Mouse (Mus musculus): Measurements from ENCODE around the gene Gpank1. TPM values are rescaled to one million over a fixed set of nuclear protein-coding genes. Genes with fewer than 3 reads are reported as not detected.
A peak's percentile ranks its signal among the peaks of the same experiment; 100 is the strongest.

Gene Gpank1
- polyA plus RNA-seq (2012; rRNA removed), result 13.6 and 15.1 TPM in 2 replicates
- polyA plus RNA-seq (2014; fragmentation: Nextera tagmentation; extraction: Ambion mirVana), result 17.5 and 20.0 TPM in 2 replicates

GRCm38 (mm10) chr17:35121143-35121799 is at the start of gene Gpank1:
Gene Gpank1 (plus strand): TSS chr17:35121455.
- Histone ChIP-seq H3K27me3 (ENCODE audit: control insufficient read depth, insufficient read depth, low read length) (no peaks in the 10 kb centered on the region), H3K9ac (ENCODE audit: low read depth, low read length, severe bottlenecking) (peak within 1 kb of the TSS; percentile 90), H3K9me3 (ENCODE audit: control insufficient read depth, low read length) (no peaks in the 10 kb centered on the region), H3K4me1 (ENCODE audit: control insufficient read depth, insufficient read depth, low read length) (peaks cover 12% of the 10 kb centered on the region), H3K4me3 (replicated peaks; ENCODE audit: low read length) (peak within 1 kb of the TSS; percentile 98), H3K36me3 (ENCODE audit: control insufficient read depth, insufficient read depth, low read length) (peaks cover 41% of the 10 kb centered on the region), H3K4me2 (replicated peaks; ENCODE audit: low read depth, low read length, severe bottlenecking) (peak within 1 kb of the TSS; percentile 74), H3K27ac (replicated peaks; ENCODE audit: low read depth, low read length) (peak within 1 kb of the TSS; percentile 84)
- peak; percentile 96 for ATAC-seq (ENCODE audit: low FRiP score, low read depth)
- DNase-seq (ENCODE audit: low spot score), result peak; percentile 100
- WGBS, result under 1% methylated on average over 49 of the region's 50 CpGs
- peak; percentile 68; the same call in 1 of the 2 replicates for TF ChIP-seq POLR2A (IDR thresholded peaks at IDR 0.05; ENCODE audit: borderline replicate concordance, extremely low read depth, insufficient read depth, insufficient read length)

- H3K9me3 ChIP-seq (ENCODE audit: control insufficient read depth, low read length), result no peaks in the 10 kb centered on the region
- no peak for ATAC-seq (ENCODE audit: low FRiP score, low read depth)
- H3K4me1 ChIP-seq (ENCODE audit: control insufficient read depth, insufficient read depth, low read length), result peaks cover 8% of the 10 kb centered on the region; the same call in 1 of the 2 replicates
- TF ChIP-seq POLR2A (IDR thresholded peaks at IDR 0.05; ENCODE audit: borderline replicate concordance, extremely low read depth, insufficient read depth, insufficient read length), result no peak
- H3K9ac ChIP-seq (ENCODE audit: low read depth, low read length, severe bottlenecking), result 0 out of 2 replicates have a peak overlapping the region, but pooled peaks have one; percentile 12
- no peak overlapping the region for H3K4me2 ChIP-seq (replicated peaks; ENCODE audit: low read depth, low read length, severe bottlenecking)
- DNase-seq (ENCODE audit: low spot score), result no peak
- no peak overlapping the region for H3K27ac ChIP-seq (replicated peaks; ENCODE audit: low read depth, low read length)
- no peak overlapping the region for H3K4me3 ChIP-seq (replicated peaks; ENCODE audit: low read length)
- no peaks in the 10 kb centered on the region for H3K36me3 ChIP-seq (ENCODE audit: control insufficient read depth, insufficient read depth, low read length)
- 24% methylated on average over 17 of the region's 17 CpGs for WGBS
- no peaks in the 10 kb centered on the region for H3K27me3 ChIP-seq (ENCODE audit: control insufficient read depth, insufficient read depth, low read length)
Measured at GRCm38 (mm10) chr17:35074097-35074496, 47.2 kb upstream of the Gpank1 start.

GRCm38 (mm10) chr17:35076507-35077176 is 44.6 kb upstream of the Gpank1 start, which contains the start of gene Ly6g6e:
Gene Ly6g6e (plus strand): TSS chr17:35076902.
- whole genome bisulfite sequencing, result 20% methylated on average over 10 of the region's 10 CpGs
- Histone ChIP-seq H3K27me3 (ENCODE audit: control insufficient read depth, insufficient read depth, low read length) (no peaks in the 10 kb centered on the region), H3K9ac (ENCODE audit: low read depth, low read length, severe bottlenecking) (0 out of 2 replicates have a peak within 1 kb of the TSS, but pooled peaks have one; percentile 18), H3K27ac (replicated peaks; ENCODE audit: low read depth, low read length) (no peak within 1 kb of the TSS), H3K4me2 (replicated peaks; ENCODE audit: low read depth, low read length, severe bottlenecking) (no peak within 1 kb of the TSS), H3K4me3 (replicated peaks; ENCODE audit: low read length) (no peak within 1 kb of the TSS), H3K4me1 (ENCODE audit: control insufficient read depth, insufficient read depth, low read length) (peaks cover 8% of the 10 kb centered on the region; the same call in 1 of the 2 replicates), H3K9me3 (ENCODE audit: control insufficient read depth, low read length) (no peaks in the 10 kb centered on the region), H3K36me3 (ENCODE audit: control insufficient read depth, insufficient read depth, low read length) (no peaks in the 10 kb centered on the region)
- DNase-seq (ENCODE audit: low spot score) (no peak), ATAC-seq (ENCODE audit: low FRiP score, low read depth) (no peak)
- TF ChIP-seq POLR2A (IDR thresholded peaks at IDR 0.05; ENCODE audit: borderline replicate concordance, extremely low read depth, insufficient read depth, insufficient read length), result no peak

- no peak for TF ChIP-seq POLR2A (IDR thresholded peaks at IDR 0.05; ENCODE audit: borderline replicate concordance, extremely low read depth, insufficient read depth, insufficient read length)
- Histone ChIP-seq H3K4me1 (ENCODE audit: control insufficient read depth, insufficient read depth, low read length) (peaks cover 8% of the 10 kb centered on the region; the same call in 1 of the 2 replicates), H3K4me3 (replicated peaks; ENCODE audit: low read length) (no peak overlapping the region), H3K36me3 (ENCODE audit: control insufficient read depth, insufficient read depth, low read length) (no peaks in the 10 kb centered on the region), H3K27me3 (ENCODE audit: control insufficient read depth, insufficient read depth, low read length) (no peaks in the 10 kb centered on the region), H3K9ac (ENCODE audit: low read depth, low read length, severe bottlenecking) (no peak overlapping the region), H3K4me2 (replicated peaks; ENCODE audit: low read depth, low read length, severe bottlenecking) (no peak overlapping the region), H3K9me3 (ENCODE audit: control insufficient read depth, low read length) (no peaks in the 10 kb centered on the region), H3K27ac (replicated peaks; ENCODE audit: low read depth, low read length) (no peak overlapping the region)
- no peak for DNase-seq (ENCODE audit: low spot score)
- no peak for ATAC-seq (ENCODE audit: low FRiP score, low read depth)
- 30% methylated on average over 2 of the region's 2 CpGs for WGBS
Measured at GRCm38 (mm10) chr17:35077285-35077684, 44.0 kb upstream of the Gpank1 start.

- WGBS, result 12% methylated on average over 14 of the region's 14 CpGs
- Histone ChIP-seq H3K9ac (ENCODE audit: low read depth, low read length, severe bottlenecking) (0 out of 2 replicates have a peak within 1 kb of the TSS, but pooled peaks have one; percentile 18), H3K27me3 (ENCODE audit: control insufficient read depth, insufficient read depth, low read length) (no peaks in the 10 kb centered on the region), H3K27ac (replicated peaks; ENCODE audit: low read depth, low read length) (no peak within 1 kb of the TSS), H3K9me3 (ENCODE audit: control insufficient read depth, low read length) (no peaks in the 10 kb centered on the region), H3K4me1 (ENCODE audit: control insufficient read depth, insufficient read depth, low read length) (peaks cover 8% of the 10 kb centered on the region; the same call in 1 of the 2 replicates), H3K36me3 (ENCODE audit: control insufficient read depth, insufficient read depth, low read length) (no peaks in the 10 kb centered on the region), H3K4me3 (replicated peaks; ENCODE audit: low read length) (no peak within 1 kb of the TSS), H3K4me2 (replicated peaks; ENCODE audit: low read depth, low read length, severe bottlenecking) (no peak within 1 kb of the TSS)
- ATAC-seq (ENCODE audit: low FRiP score, low read depth), result no peak
- TF ChIP-seq POLR2A (IDR thresholded peaks at IDR 0.05; ENCODE audit: borderline replicate concordance, extremely low read depth, insufficient read depth, insufficient read length), result no peak
- no peak for DNase-seq (ENCODE audit: low spot score)
Measured at GRCm38 (mm10) chr17:35077786-35078233, 43.4 kb upstream of the Gpank1 start, which contains the start of gene Ly6g6d. Gene Ly6g6d (minus strand): TSS chr17:35078065.
